Mouse (Mus musculus) adipocyte (in vitro differentiated cells): ENCODE results near the gene Heatr1.
"Not testable (repeated sequence)": the region's sequence is repeated elsewhere in the genome, so short reads cannot be mapped to it uniquely, and the experiment has no call there.

Experiments used
- DNase-seq: peaks from one replicate; pipeline ENCODE4 v3.0.0-alpha.2; 2016; ENCODE audit warnings: low spot score

The Heatr1 gene

GRCm38 (mm10) chr13:12454686-12455390, 60.0 kb downstream of the Heatr1 start:
- DNase-seq: no peak

- no peak for DNase-seq
Observed at GRCm38 (mm10) chr13:12456711-12457110, 61.9 kb downstream of the Heatr1 start.

GRCm38 (mm10) chr13:12460443-12460842, 65.6 kb downstream of the Heatr1 start:
- DNase-seq: peak; percentile 71

- DNase-seq: peak; percentile 91
Observed at GRCm38 (mm10) chr13:12460881-12461729, 66.3 kb downstream of the Heatr1 start.

GRCm38 (mm10) chr13:12461730-12462119, 66.9 kb downstream of the Heatr1 start:
- DNase-seq: peak; percentile 61

- no peak for DNase-seq
Observed at GRCm38 (mm10) chr13:12462623-12463022, 67.8 kb downstream of the Heatr1 start.

- not testable (repeated sequence) for DNase-seq
Observed at GRCm38 (mm10) chr13:12464159-12464558, 69.3 kb downstream of the Heatr1 start.

- DNase-seq: no peak
Observed at GRCm38 (mm10) chr13:12464844-12465243, 70.0 kb downstream of the Heatr1 start, which contains the start of gene Lgals8. Gene Lgals8, minus strand, starts transcription at chr13:12464944.

- DNase-seq: peak; percentile 48
Observed at GRCm38 (mm10) chr13:12468488-12468887, 73.7 kb downstream of the Heatr1 start.

GRCm38 (mm10) chr13:12473724-12474378, 79.0 kb downstream of the Heatr1 start:
- peak; percentile 83 for DNase-seq

GRCm38 (mm10) chr13:12475239-12475638, 80.4 kb downstream of the Heatr1 start:
- no peak for DNase-seq

GRCm38 (mm10) chr13:12476886-12477285, 82.1 kb downstream of the Heatr1 start:
- DNase-seq: no peak

GRCm38 (mm10) chr13:12478301-12478700, 83.5 kb downstream of the Heatr1 start:
- no peak for DNase-seq

- no peak for DNase-seq
Observed at GRCm38 (mm10) chr13:12479802-12480201, 85.0 kb downstream of the Heatr1 start.

- peak; percentile 78 for DNase-seq
Observed at GRCm38 (mm10) chr13:12485197-12485596, 90.4 kb downstream of the Heatr1 start.

- DNase-seq: no peak
Observed at GRCm38 (mm10) chr13:12485640-12486039, 90.8 kb downstream of the Heatr1 start.
